Mouse (Mus musculus): ENCODE measurements around the gene Zbtb16. TPM values are rescaled to one million over a fixed set of nuclear protein-coding genes. Genes with fewer than 3 reads are reported as not detected.

The Zbtb16 gene
- polyA plus RNA-seq, 1 experiment from 2014 or later, result 0.57 TPM

GRCm38 (mm10) chr9:48707824-48708229 is 128.2 kb downstream of the Zbtb16 start:
- ATAC-seq (replicated peaks; ENCODE audit: insufficient number of reproducible peaks, low FRiP score, low TSS enrichment), result no peak
- H3K27ac ChIP-seq (ENCODE audit: low read depth, low read length), result no peak overlapping the region

DNA sequence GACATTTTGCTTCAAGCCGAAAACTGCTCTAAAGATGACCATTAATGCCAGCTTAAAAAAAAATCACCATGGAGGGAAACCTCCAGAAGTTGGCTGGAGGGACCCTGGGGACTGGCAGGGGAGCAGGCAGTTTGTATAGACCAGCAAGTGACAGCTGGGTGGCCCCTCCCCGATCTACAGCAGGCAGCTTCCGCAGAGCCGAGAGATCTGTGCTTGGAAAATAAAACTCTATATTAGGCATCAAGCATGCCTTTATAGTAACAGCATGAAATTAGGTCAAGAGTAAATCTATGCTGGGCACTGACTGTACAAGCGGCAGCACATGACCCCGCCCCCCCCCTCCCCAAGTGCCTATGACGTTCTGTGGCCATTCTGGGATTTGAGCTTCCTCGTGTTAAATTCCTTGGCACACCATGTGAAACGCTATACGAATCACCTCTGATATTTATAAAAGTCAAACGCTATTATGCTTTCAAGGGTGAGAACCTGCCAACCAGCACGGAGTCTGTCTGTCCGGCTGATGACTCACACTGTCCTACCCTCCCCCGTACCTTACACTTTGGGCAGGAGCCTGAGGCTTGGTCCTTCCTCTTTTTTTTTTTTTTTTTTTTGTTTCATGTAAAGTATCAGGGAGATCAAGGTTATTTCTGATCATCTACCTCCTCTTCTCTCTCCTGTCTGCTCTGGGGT is 128.7 kb downstream of the Zbtb16 start:
- H3K4me3 ChIP-seq (ENCODE audit: low read depth, low read length), result no peak overlapping the region
- H3K4me2 ChIP-seq, result no peak overlapping the region
- no peak for ATAC-seq (replicated peaks; ENCODE audit: insufficient number of reproducible peaks, low FRiP score, low TSS enrichment)
- no peaks in the 10 kb centered on the region for H3K27me3 ChIP-seq (ENCODE audit: control insufficient read depth, insufficient read depth, low read length)
- H3K36me3 ChIP-seq (ENCODE audit: control insufficient read depth, insufficient read depth, low read length), result no peaks in the 10 kb centered on the region
- H3K4me1 ChIP-seq (ENCODE audit: control insufficient read depth, insufficient read depth, low read length), result peaks cover 13% of the 10 kb centered on the region; the same call in 1 of the 2 replicates
- H3K9me3 ChIP-seq (replicated peaks; ENCODE audit: control insufficient read depth, low read length), result no peaks in the 10 kb centered on the region
- WGBS (ENCODE audit: insufficient replicate concordance), result 60% methylated on average over 14 of the region's 14 CpGs
- H3K9ac ChIP-seq (ENCODE audit: low read depth, low read length), result no peak overlapping the region
- no peak overlapping the region for H3K27ac ChIP-seq (ENCODE audit: low read depth, low read length)

More at GRCm38 (mm10) chr9:48707824-48708229, 128.2 kb downstream of the Zbtb16 start:
- Histone ChIP-seq H3K4me2 (no peak overlapping the region), H3K9me3 (replicated peaks; ENCODE audit: control insufficient read depth, low read length) (no peaks in the 10 kb centered on the region), H3K9ac (ENCODE audit: low read depth, low read length) (no peak overlapping the region), H3K4me1 (ENCODE audit: control insufficient read depth, insufficient read depth, low read length) (peaks cover 13% of the 10 kb centered on the region; the same call in 1 of the 2 replicates), H3K27me3 (ENCODE audit: control insufficient read depth, insufficient read depth, low read length) (no peaks in the 10 kb centered on the region), H3K4me3 (ENCODE audit: low read depth, low read length) (no peak overlapping the region), H3K36me3 (ENCODE audit: control insufficient read depth, insufficient read depth, low read length) (no peaks in the 10 kb centered on the region)
- WGBS (ENCODE audit: insufficient replicate concordance), result 71% methylated on average over 6 of the region's 6 CpGs

- Histone ChIP-seq H3K9ac (ENCODE audit: low read depth, low read length) (0 out of 2 replicates have a peak overlapping the region, but pooled peaks have one; percentile 16), H3K4me3 (ENCODE audit: low read depth, low read length) (no peak overlapping the region), H3K9me3 (replicated peaks; ENCODE audit: control insufficient read depth, low read length) (no peaks in the 10 kb centered on the region), H3K27me3 (ENCODE audit: control insufficient read depth, insufficient read depth, low read length) (no peaks in the 10 kb centered on the region), H3K27ac (ENCODE audit: low read depth, low read length) (no peak overlapping the region), H3K4me1 (ENCODE audit: control insufficient read depth, insufficient read depth, low read length) (peaks cover 19% of the 10 kb centered on the region), H3K4me2 (no peak overlapping the region), H3K36me3 (ENCODE audit: control insufficient read depth, insufficient read depth, low read length) (no peaks in the 10 kb centered on the region)
- ATAC-seq (replicated peaks; ENCODE audit: insufficient number of reproducible peaks, low FRiP score, low TSS enrichment), result no peak
- 65% methylated on average over 4 of the region's 4 CpGs for WGBS (ENCODE audit: insufficient replicate concordance)
These were observed 134.7 kb downstream of the Zbtb16 start for GRCm38 (mm10) chr9:48701296-48701695.

DNA sequence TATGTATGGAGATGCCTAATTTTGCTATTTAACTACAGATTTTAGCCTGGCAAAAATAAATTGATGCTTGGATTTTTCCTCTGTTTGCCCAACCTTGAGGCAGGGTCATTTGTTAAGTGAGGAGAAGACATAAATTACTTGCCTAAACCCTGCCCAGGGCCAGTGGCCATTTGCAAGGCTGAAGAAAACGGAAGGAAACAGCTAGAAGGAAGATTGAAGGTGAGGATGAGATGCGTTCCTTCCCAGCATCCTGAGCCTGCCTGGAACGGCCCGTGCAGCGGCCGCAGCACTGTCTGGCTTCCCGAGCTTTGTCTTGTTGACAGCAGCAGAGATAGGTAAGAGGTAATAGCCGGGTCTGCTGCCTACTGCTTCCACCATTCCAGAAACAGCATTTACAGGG is 135.2 kb downstream of the Zbtb16 start:
- Histone ChIP-seq H3K4me1 (ENCODE audit: control insufficient read depth, insufficient read depth, low read length) (peaks cover 23% of the 10 kb centered on the region), H3K4me2 (no peak overlapping the region), H3K9ac (ENCODE audit: low read depth, low read length) (0 out of 2 replicates have a peak overlapping the region, but pooled peaks have one; percentile 16), H3K27ac (ENCODE audit: low read depth, low read length) (no peak overlapping the region), H3K36me3 (ENCODE audit: control insufficient read depth, insufficient read depth, low read length) (no peaks in the 10 kb centered on the region), H3K27me3 (ENCODE audit: control insufficient read depth, insufficient read depth, low read length) (no peaks in the 10 kb centered on the region), H3K4me3 (ENCODE audit: low read depth, low read length) (no peak overlapping the region), H3K9me3 (replicated peaks; ENCODE audit: control insufficient read depth, low read length) (no peaks in the 10 kb centered on the region)
- 20% methylated on average over 8 of the region's 8 CpGs for WGBS (ENCODE audit: insufficient replicate concordance)
- ATAC-seq (replicated peaks; ENCODE audit: insufficient number of reproducible peaks, low FRiP score, low TSS enrichment), result no peak

DNA sequence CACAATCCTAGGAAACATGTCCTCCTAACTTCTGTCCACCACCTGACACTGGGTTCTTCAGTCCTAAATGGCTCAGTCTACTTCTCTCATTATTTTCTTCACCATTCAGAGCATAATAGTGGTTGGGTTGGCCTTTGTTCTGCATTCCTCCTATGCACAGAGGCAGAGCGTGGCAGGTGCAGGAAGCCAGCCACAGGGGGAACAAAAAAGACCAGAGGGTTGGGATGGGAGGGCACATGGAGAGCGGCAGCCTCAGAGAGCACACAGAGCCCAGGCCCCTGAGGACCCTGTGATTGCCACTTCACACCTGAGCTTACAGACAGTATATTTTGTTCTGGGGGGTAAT is 138.6 kb downstream of the Zbtb16 start:
- Histone ChIP-seq H3K9ac (ENCODE audit: low read depth, low read length) (no peak overlapping the region), H3K36me3 (ENCODE audit: control insufficient read depth, insufficient read depth, low read length) (no peaks in the 10 kb centered on the region), H3K4me3 (ENCODE audit: low read depth, low read length) (no peak overlapping the region), H3K4me1 (ENCODE audit: control insufficient read depth, insufficient read depth, low read length) (peaks cover 38% of the 10 kb centered on the region), H3K9me3 (replicated peaks; ENCODE audit: control insufficient read depth, low read length) (no peaks in the 10 kb centered on the region), H3K27me3 (ENCODE audit: control insufficient read depth, insufficient read depth, low read length) (no peaks in the 10 kb centered on the region), H3K4me2 (no peak overlapping the region), H3K27ac (ENCODE audit: low read depth, low read length) (no peak overlapping the region)
- 88% methylated on average over 2 of the region's 2 CpGs for WGBS (ENCODE audit: insufficient replicate concordance)
- ATAC-seq (replicated peaks; ENCODE audit: insufficient number of reproducible peaks, low FRiP score, low TSS enrichment), result no peak

- Histone ChIP-seq H3K4me2 (no peak overlapping the region), H3K9ac (ENCODE audit: low read depth, low read length) (peak overlapping the region; percentile 46; the same call in 1 of the 2 replicates), H3K27me3 (ENCODE audit: control insufficient read depth, insufficient read depth, low read length) (no peaks in the 10 kb centered on the region), H3K27ac (ENCODE audit: low read depth, low read length) (no peak overlapping the region), H3K9me3 (replicated peaks; ENCODE audit: control insufficient read depth, low read length) (no peaks in the 10 kb centered on the region), H3K4me1 (ENCODE audit: control insufficient read depth, insufficient read depth, low read length) (peaks cover 38% of the 10 kb centered on the region), H3K4me3 (ENCODE audit: low read depth, low read length) (no peak overlapping the region), H3K36me3 (ENCODE audit: control insufficient read depth, insufficient read depth, low read length) (no peaks in the 10 kb centered on the region)
- ATAC-seq (replicated peaks; ENCODE audit: insufficient number of reproducible peaks, low FRiP score, low TSS enrichment), result no peak; the same call in 1 of the 2 replicates
- 29% methylated on average over 12 of the region's 12 CpGs for WGBS (ENCODE audit: insufficient replicate concordance)
These were observed 139.1 kb downstream of the Zbtb16 start for GRCm38 (mm10) chr9:48696731-48697469.

DNA sequence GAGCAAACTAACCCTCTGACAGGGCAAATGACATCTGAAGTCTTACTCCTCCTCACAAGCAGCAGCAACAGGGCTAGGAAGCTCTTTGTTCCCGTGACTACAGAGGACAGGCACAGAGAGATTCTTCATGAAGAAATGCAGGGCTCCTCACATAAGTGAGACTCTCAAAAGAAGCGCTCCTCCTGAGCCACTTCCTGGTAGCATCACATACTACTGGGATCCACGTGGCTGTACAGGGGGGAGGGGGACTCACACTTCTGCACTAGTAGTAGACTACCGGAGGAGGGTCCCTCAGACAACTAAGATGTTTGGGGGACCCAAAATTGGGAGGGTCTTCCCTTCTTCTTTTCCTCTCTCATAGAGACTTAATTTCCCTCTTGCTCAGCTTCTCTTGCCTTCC is 139.7 kb downstream of the Zbtb16 start:
- ATAC-seq (replicated peaks; ENCODE audit: insufficient number of reproducible peaks, low FRiP score, low TSS enrichment), result no peak
- 31% methylated on average over 4 of the region's 4 CpGs for WGBS (ENCODE audit: insufficient replicate concordance)
- Histone ChIP-seq H3K9me3 (replicated peaks; ENCODE audit: control insufficient read depth, low read length) (no peaks in the 10 kb centered on the region), H3K27me3 (ENCODE audit: control insufficient read depth, insufficient read depth, low read length) (no peaks in the 10 kb centered on the region), H3K36me3 (ENCODE audit: control insufficient read depth, insufficient read depth, low read length) (no peaks in the 10 kb centered on the region), H3K27ac (ENCODE audit: low read depth, low read length) (no peak overlapping the region), H3K4me1 (ENCODE audit: control insufficient read depth, insufficient read depth, low read length) (peaks cover 38% of the 10 kb centered on the region), H3K4me3 (ENCODE audit: low read depth, low read length) (no peak overlapping the region), H3K9ac (ENCODE audit: low read depth, low read length) (0 out of 2 replicates have a peak overlapping the region, but pooled peaks have one; percentile 46), H3K4me2 (no peak overlapping the region)

- WGBS (ENCODE audit: insufficient replicate concordance), result 70% methylated on average over 4 of the region's 4 CpGs
- H3K4me3 ChIP-seq (ENCODE audit: low read depth, low read length), result no peak overlapping the region
- ATAC-seq (replicated peaks; ENCODE audit: insufficient number of reproducible peaks, low FRiP score, low TSS enrichment), result no peak
- no peaks in the 10 kb centered on the region for H3K9me3 ChIP-seq (replicated peaks; ENCODE audit: control insufficient read depth, low read length)
- H3K9ac ChIP-seq (ENCODE audit: low read depth, low read length), result no peak overlapping the region
- no peak overlapping the region for H3K4me2 ChIP-seq
- no peak overlapping the region for H3K27ac ChIP-seq (ENCODE audit: low read depth, low read length)
- no peaks in the 10 kb centered on the region for H3K36me3 ChIP-seq (ENCODE audit: control insufficient read depth, insufficient read depth, low read length)
- H3K27me3 ChIP-seq (ENCODE audit: control insufficient read depth, insufficient read depth, low read length), result no peaks in the 10 kb centered on the region
- H3K4me1 ChIP-seq (ENCODE audit: control insufficient read depth, insufficient read depth, low read length), result peaks cover 32% of the 10 kb centered on the region
These were observed 140.2 kb downstream of the Zbtb16 start for GRCm38 (mm10) chr9:48695796-48696195.

Measured in heart, embryonic 11.5 days (tissue).